Mouse (Mus musculus) limb, embryonic 14.5 days (tissue): ENCODE measurements around the gene Ndufs4. TPM values are rescaled to one million over a fixed set of nuclear protein-coding genes. Genes with fewer than 3 reads are reported as not detected.

Source experiments
- ATAC-seq: fragments of 200-750 bp; cut with Nextera tagmentation; 2 replicates; pipeline ENCODE4 v1.8.0; 2017; ENCODE audit warnings: low read depth, moderate number of reproducible peaks, moderate TSS enrichment; ENCODE audit not compliant: low FRiP score
- DNase-seq: peaks from one replicate; pipeline ENCODE4 v3.0.0-alpha.2; 2015; ENCODE audit warnings: low spot score
- H3K27ac ChIP-seq: fragments of 300-500 bp; sonication (generic); replicated peaks from 2 replicates; pipeline ENCODE4 v1.5.1; 2014; ENCODE audit warnings: low read depth, mild to moderate bottlenecking, low read length, moderate library complexity, mixed read lengths
- H3K27me3 ChIP-seq: fragments of 300-500 bp; sonication (generic); 2 replicates; pipeline ENCODE4 v1.6.1; 2014; ENCODE audit warnings: low read length, mixed read lengths; ENCODE audit not compliant: control insufficient read depth, insufficient read depth
- H3K36me3 ChIP-seq: fragments of 300-500 bp; sonication (generic); 2 replicates; pipeline ENCODE4 v1.6.1; 2014; ENCODE audit warnings: mild to moderate bottlenecking, low read length, moderate library complexity, mixed read lengths; ENCODE audit not compliant: control insufficient read depth, insufficient read depth
- H3K4me1 ChIP-seq: fragments of 300-500 bp; sonication (generic); 2 replicates; pipeline ENCODE4 v1.6.1; 2014; ENCODE audit warnings: antibody characterized with exemption, low read length, mixed read lengths; ENCODE audit not compliant: control insufficient read depth, insufficient read depth
- H3K4me2 ChIP-seq: fragments of 300-500 bp; sonication (generic); replicated peaks from 2 replicates; pipeline ENCODE4 v1.6.1; 2014; ENCODE audit warnings: low read depth, mild to moderate bottlenecking, low read length, moderate library complexity; ENCODE audit not compliant: severe bottlenecking
- H3K4me3 ChIP-seq: fragments of 300-500 bp; sonication (generic); replicated peaks from 2 replicates; pipeline ENCODE4 v1.5.1; 2014; ENCODE audit warnings: low read length
- H3K9ac ChIP-seq: fragments of 300-500 bp; sonication (generic); 2 replicates; pipeline ENCODE4 v1.6.1; 2014; ENCODE audit warnings: mild to moderate bottlenecking, low read depth, low read length, moderate library complexity; ENCODE audit not compliant: severe bottlenecking
- H3K9me3 ChIP-seq: fragments of 300-500 bp; sonication (generic); 2 replicates; pipeline ENCODE4 v1.6.1; 2016; ENCODE audit warnings: low read length; ENCODE audit not compliant: control insufficient read depth
- POLR2A ChIP-seq: fragments of 200-500 bp; IDR thresholded peaks from 2 replicates; pipeline ENCODE4 v1.8.0; 2012; ENCODE audit warnings: inconsistent platforms, mild to moderate bottlenecking, moderate library complexity, borderline replicate concordance; ENCODE audit not compliant: insufficient read depth, insufficient read length; ENCODE audit errors: extremely low read depth
- WGBS: fragments of 180-500 bp; shearing (Covaris S2); extraction: QIAGEN DNeasy Blood & Tissue Kit; methylation state at CpG from one replicate; pipeline ENCODE4 v1.1.7; 2014; 5-methylcytosine and 5-hydroxymethylcytosine counted together
- polyA plus RNA-seq, 2 experiments: library from polyadenylated mRNA; depleted of rRNA in 1 of 2; stranded (reverse) in 1 of 2; unstranded in 1 of 2; fragments of >200 nt; fragmentation: Nextera tagmentation in 1 of 2; extraction: Ambion mirVana in 1 of 2; gene quantifications; 2 replicates each; pipeline versions ENCODE4 v1.2.1 to v1.2.3; 2012 to 2014

The Ndufs4 gene
- polyA plus RNA-seq, 2 experiments, result 86.5 to 279 TPM

DNA sequence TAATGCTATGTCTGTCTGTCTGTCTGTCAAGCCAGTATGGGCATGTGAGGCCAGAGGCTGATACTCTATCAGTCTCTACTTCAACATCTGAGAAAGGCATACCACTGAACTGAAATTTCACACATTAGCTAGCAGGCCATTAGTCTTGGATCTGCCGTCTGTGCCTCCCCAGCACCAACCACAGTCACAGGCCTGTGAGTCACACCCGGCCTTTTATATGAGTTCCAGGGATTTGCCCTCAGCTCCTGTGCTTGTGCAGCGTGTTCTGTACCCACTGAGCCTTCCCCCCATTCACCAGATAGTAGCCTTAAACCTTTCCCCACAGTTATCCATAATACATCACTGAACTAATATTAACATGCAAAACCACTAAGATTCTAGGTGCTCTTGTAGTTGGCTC, 26.0 kb downstream of the Ndufs4 start:
- Histone ChIP-seq H3K27ac (no peak overlapping the region), H3K9ac (no peak overlapping the region), H3K36me3 (peaks cover 5% of the 10 kb centered on the region; the same call in 1 of the 2 replicates), H3K4me2 (no peak overlapping the region), H3K4me3 (no peak overlapping the region), H3K9me3 (no peaks in the 10 kb centered on the region), H3K4me1 (no peaks in the 10 kb centered on the region), H3K27me3 (no peaks in the 10 kb centered on the region)
- DNase-seq (no peak), ATAC-seq (no peak)
- WGBS, result 69% methylated on average over 3 of the region's 3 CpGs
- TF ChIP-seq POLR2A, result no peak

DNA sequence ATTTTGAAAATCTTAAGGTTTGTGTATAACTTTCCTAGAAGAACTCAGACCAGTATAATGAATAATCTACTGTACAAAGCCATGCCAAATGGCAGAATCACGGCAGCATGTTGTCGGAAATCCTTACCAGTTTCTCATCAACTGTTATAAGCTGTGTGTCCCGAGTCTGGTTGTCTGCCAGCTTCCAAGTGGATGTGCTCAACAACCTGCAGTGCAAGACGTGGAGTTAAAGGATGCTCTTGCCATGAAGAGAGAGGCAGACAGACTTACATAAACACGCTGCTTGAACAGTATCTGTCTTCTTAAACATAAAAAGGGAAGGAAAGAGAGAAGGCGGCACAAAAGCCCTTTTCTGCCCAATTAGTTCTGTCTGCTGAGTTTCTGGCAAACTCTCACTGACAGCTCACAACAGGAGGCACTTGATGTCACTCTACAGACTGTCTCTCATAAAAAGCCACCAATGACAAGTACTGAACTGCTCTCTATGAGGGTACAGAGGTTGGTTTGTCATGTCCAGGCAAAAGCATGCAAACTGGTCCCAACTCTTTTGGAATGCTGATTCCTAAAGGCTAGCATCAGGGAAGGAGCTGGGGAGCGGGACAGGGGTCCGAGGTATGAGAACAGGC, 36.6 kb downstream of the Ndufs4 start:
- Histone ChIP-seq H3K27ac (no peak overlapping the region), H3K4me1 (peaks cover 3% of the 10 kb centered on the region; the same call in 1 of the 2 replicates), H3K4me3 (no peak overlapping the region), H3K9me3 (no peaks in the 10 kb centered on the region), H3K9ac (no peak overlapping the region), H3K36me3 (peaks cover 4% of the 10 kb centered on the region; the same call in 1 of the 2 replicates), H3K27me3 (no peaks in the 10 kb centered on the region), H3K4me2 (no peak overlapping the region)
- WGBS, result 82% methylated on average over 8 of the region's 8 CpGs
- TF ChIP-seq POLR2A, result no peak
- DNase-seq (no peak), ATAC-seq (no peak)

DNA sequence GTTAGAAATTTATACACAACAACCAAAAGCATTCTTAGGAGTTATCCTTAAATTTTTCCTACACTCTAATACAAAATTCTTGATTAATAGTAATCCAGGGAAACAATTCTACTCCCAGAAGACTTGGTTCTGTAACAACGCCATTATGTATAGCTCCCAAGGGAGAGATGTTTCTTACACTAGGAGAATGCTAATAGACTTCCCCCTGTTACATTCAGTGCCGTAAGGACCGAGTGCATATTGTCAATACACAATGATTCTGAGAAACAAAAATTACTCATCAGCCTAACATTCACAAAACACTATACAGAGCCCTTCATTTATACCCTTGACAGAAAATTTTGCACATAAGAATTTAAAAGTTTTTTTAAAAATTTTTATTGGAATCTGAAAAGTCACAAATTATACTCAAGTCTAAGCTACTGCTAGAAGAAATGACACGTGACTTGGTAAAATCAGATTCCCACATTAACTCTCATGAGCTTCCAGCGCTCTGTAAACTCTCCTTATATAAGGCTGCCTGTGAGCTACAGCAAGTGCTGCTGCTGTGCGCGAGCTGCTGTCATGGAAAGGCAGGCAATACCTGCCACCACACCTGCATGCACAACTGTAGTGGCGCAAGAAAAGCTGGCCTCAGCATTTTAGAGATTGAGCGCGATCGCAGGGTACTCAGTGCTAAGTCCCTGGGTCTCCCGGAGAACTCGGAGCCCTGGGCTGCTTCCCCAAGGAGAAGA, 42.9 kb downstream of the Ndufs4 start:
- H3K9ac ChIP-seq, result no peak overlapping the region
- WGBS, result 75% methylated on average over 13 of the region's 13 CpGs
- H3K36me3 ChIP-seq, result no peaks in the 10 kb centered on the region
- ATAC-seq, result no peak
- H3K4me3 ChIP-seq, result no peak overlapping the region
- no peak overlapping the region for H3K27ac ChIP-seq
- no peaks in the 10 kb centered on the region for H3K9me3 ChIP-seq
- TF ChIP-seq POLR2A, result no peak
- no peaks in the 10 kb centered on the region for H3K27me3 ChIP-seq
- no peak overlapping the region for H3K4me2 ChIP-seq
- H3K4me1 ChIP-seq, result peaks cover 4% of the 10 kb centered on the region; the same call in 1 of the 2 replicates
- no peak for DNase-seq

- Histone ChIP-seq H3K9ac (no peak overlapping the region), H3K27me3 (no peaks in the 10 kb centered on the region), H3K9me3 (no peaks in the 10 kb centered on the region), H3K4me1 (peaks cover 4% of the 10 kb centered on the region; the same call in 1 of the 2 replicates), H3K27ac (no peak overlapping the region), H3K36me3 (no peaks in the 10 kb centered on the region), H3K4me2 (no peak overlapping the region), H3K4me3 (no peak overlapping the region)
- ATAC-seq (no peak), DNase-seq (no peak)
- 83% methylated on average over 3 of the region's 3 CpGs for WGBS
- no peak for TF ChIP-seq POLR2A
These were observed 43.7 kb downstream of the Ndufs4 start for GRCm38 (mm10) chr13:114344220-114344973.

DNA sequence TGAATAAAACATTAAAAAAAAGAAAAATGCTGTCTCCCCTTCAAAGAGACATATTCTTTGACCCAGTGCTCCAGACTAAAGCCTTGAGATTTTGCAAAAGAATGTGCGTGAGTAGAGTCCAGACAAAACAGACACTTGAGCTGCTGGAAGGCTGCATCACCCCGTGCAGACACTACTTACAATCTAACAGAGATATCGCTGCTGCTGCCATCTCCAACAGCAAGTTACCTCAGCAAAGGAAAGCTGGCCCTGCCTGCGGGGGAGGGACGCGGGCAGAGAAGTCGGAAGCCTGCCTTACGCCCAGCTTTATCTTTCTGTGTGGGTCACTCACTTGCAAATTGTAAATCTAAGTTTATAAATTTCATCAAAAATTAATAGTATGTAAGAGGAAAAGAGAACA, 45.1 kb downstream of the Ndufs4 start:
- H3K4me1 ChIP-seq, result peaks cover 4% of the 10 kb centered on the region; the same call in 1 of the 2 replicates
- H3K9me3 ChIP-seq, result no peaks in the 10 kb centered on the region
- no peak for TF ChIP-seq POLR2A
- no peak overlapping the region for H3K9ac ChIP-seq
- no peak overlapping the region for H3K27ac ChIP-seq
- ATAC-seq (no peak), DNase-seq (no peak)
- no peak overlapping the region for H3K4me2 ChIP-seq
- no peaks in the 10 kb centered on the region for H3K27me3 ChIP-seq
- H3K36me3 ChIP-seq, result no peaks in the 10 kb centered on the region
- WGBS, result 46% methylated on average over 8 of the region's 8 CpGs
- H3K4me3 ChIP-seq, result no peak overlapping the region
